Mouse (Mus musculus) ES-E14 (cell line): ENCODE results near the gene Zfp719. TPM values are rescaled to one million over a fixed set of nuclear protein-coding genes. Genes with fewer than 3 reads are reported as not detected.
A peak's percentile ranks its signal among the peaks of the same experiment; 100 is the strongest.

ENCODE experiments used
- DNase-seq: peaks from one replicate; pipeline ENCODE4 v3.0.0-alpha.2; 2013; ENCODE audit warnings: low read depth, low spot score
- H3K27ac ChIP-seq: 2 replicates; pipeline ENCODE4 v1.5.1; 2012; ENCODE audit warnings: low read depth, mild to moderate bottlenecking, low read length, moderate library complexity, mixed read lengths; ENCODE audit not compliant: poor library complexity, insufficient read depth, severe bottlenecking
- H3K36me3 ChIP-seq: 2 replicates; pipeline ENCODE4 v1.6.1; 2012; ENCODE audit warnings: mild to moderate bottlenecking, low read length, moderate library complexity, mixed read lengths; ENCODE audit not compliant: control insufficient read depth, poor library complexity, insufficient read depth, severe bottlenecking
- H3K4me1 ChIP-seq, 2 experiments: fragments of 150-350 bp in 1 of 2; sonication (generic) in 1 of 2; 2 replicates each; pipeline ENCODE4 v1.6.1; 2012; ENCODE audit warnings: low read length in 2 of 2, mild to moderate bottlenecking in 1 of 2, mixed read lengths in 1 of 2; ENCODE audit not compliant: control insufficient read depth in 2 of 2, insufficient read depth in 2 of 2, poor library complexity in 1 of 2
- H3K4me3 ChIP-seq, 2 experiments: fragments of 150-350 bp in 1 of 2; sonication (generic) in 1 of 2; 2 replicates each; pipeline ENCODE4 v1.5.1; 2012; ENCODE audit warnings: low read length in 2 of 2, low read depth in 1 of 2, mild to moderate bottlenecking in 1 of 2, mixed read lengths in 1 of 2; ENCODE audit not compliant: insufficient read depth in 1 of 2, poor library complexity in 1 of 2, severe bottlenecking in 1 of 2
- H3K9ac ChIP-seq: 2 replicates; pipeline ENCODE4 v1.6.1; 2012; ENCODE audit warnings: low read depth, mild to moderate bottlenecking, low read length, mixed read lengths; ENCODE audit not compliant: poor library complexity, insufficient read depth, severe bottlenecking
- H3K9me3 ChIP-seq: fragments of 150-350 bp; sonication (generic); 2 replicates; pipeline ENCODE4 v1.6.1; 2012; ENCODE audit warnings: low read depth, mild to moderate bottlenecking, low read length; ENCODE audit not compliant: control insufficient read depth, insufficient read depth
- CHD2 ChIP-seq: IDR thresholded peaks from 2 replicates; pipeline ENCODE4 v1.6.1; 2014; ENCODE audit warnings: mild to moderate bottlenecking, low read depth, low read length, inconsistent platforms
- HCFC1 ChIP-seq: IDR thresholded peaks from 2 replicates; pipeline ENCODE4 v1.6.1; 2012; ENCODE audit warnings: low read length, inconsistent platforms, borderline replicate concordance; ENCODE audit not compliant: insufficient read depth
- MAFK ChIP-seq: IDR thresholded peaks from 2 replicates; pipeline ENCODE4 v1.6.1; 2014; ENCODE audit warnings: mild to moderate bottlenecking, low read depth, low read length, inconsistent platforms; ENCODE audit not compliant: insufficient read depth
- ZC3H11A ChIP-seq: IDR thresholded peaks from 2 replicates; pipeline ENCODE4 v1.6.1; 2012; ENCODE audit warnings: low read depth, mild to moderate bottlenecking, inconsistent platforms, low read length, borderline replicate concordance
- ZNF384 ChIP-seq: IDR thresholded peaks from 2 replicates; pipeline ENCODE4 v1.6.1; 2012; ENCODE audit warnings: low read depth, low read length, inconsistent platforms
- in situ Hi-C, 2 experiments: fragments of 600-800 bp; cut with MboI; formaldehyde crosslinking; loops; one replicate each; pipeline ENCODE4 v1.15.1; 2025; ENCODE audit warnings: low sequenced_read_pairs in 2 of 2, inconsistent platforms in 1 of 2; ENCODE audit not compliant: unreplicated experiment in 2 of 2
- total RNA-seq: library from RNA; depleted of rRNA; stranded (reverse); fragments of 300-350 nt; gene quantifications from 2 replicates; pipeline ENCODE4 v1.2.3, GENCODE M21; 2012

Gene Zfp719
- total RNA-seq, 1 experiment, result 9.9 TPM

DNA sequence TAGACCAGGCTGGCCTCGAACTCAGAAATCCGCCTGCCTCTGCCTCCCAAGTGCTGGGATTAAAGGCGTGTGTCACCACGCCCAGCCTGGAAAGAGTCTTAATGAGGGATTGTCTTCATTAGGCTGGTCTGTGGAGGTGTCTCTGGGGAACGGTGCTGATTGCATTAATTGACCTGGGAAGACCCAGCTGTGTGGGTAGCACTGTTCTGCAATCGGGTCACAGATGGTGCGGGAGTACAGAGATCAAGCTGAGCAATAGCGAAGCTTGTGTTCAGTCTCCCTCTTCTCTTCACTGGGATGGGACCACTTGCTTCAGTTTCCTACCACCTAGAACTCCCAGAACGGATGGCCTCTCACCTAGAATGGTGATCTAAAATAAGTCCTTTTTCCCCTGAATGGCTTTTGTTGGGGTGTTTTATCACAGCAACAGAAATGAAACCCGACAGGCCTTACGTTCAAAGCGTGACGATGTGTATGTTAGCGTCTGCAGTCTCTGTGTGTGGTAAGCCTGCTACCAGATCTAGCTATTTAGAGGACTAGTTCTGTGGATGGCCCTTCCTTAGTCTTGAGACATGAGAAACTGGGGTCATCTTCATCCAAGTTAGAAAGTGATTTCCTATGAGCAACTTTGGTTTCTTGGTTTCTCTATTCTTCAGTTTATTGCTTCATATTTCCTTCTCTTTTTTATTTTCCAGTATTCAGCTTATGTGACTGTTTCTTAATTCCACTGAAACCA, 34.6 kb downstream of the Zfp719 start:
- Histone ChIP-seq H3K9me3 (no peaks in the 10 kb centered on the region), H3K36me3 (peaks cover 44% of the 10 kb centered on the region), H3K9ac (no peak overlapping the region), H3K4me3 (no peak overlapping the region), H3K4me1 (peaks cover 0 to 3% of the 10 kb centered on the region in 2 experiments; a peak in 2 of 4 replicates), H3K27ac (no peak overlapping the region)
- TF ChIP-seq HCFC1, result no peak
- no peak for TF ChIP-seq ZNF384
- no peak for TF ChIP-seq MAFK
- no peak for TF ChIP-seq ZC3H11A
- TF ChIP-seq CHD2, result no peak
- in situ Hi-C loops, result no loop called here
- no peak for DNase-seq

DNA sequence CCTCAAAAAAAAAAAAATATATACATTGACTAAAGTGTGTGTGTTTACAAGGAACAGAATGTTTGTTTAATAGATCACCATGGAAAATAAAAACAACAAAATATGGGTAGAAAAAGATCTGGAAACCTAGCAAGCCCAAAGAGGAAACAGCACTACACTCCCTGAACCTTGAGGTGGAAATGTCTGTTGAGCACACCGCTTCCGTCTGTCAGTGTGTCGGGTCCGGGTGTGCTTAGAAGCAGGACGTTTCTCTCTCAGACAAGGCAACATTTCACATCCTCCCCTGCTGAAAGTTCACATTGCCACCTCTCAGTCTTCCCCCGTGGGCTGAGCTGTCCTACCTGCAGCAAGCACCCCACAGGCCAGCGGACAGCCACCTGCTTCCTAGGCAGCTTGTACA, 43.5 kb downstream of the Zfp719 start:
- in situ Hi-C loops, result no loop called here
- no peak for DNase-seq
- peaks cover 5% of the 10 kb centered on the region for H3K36me3 ChIP-seq

DNA sequence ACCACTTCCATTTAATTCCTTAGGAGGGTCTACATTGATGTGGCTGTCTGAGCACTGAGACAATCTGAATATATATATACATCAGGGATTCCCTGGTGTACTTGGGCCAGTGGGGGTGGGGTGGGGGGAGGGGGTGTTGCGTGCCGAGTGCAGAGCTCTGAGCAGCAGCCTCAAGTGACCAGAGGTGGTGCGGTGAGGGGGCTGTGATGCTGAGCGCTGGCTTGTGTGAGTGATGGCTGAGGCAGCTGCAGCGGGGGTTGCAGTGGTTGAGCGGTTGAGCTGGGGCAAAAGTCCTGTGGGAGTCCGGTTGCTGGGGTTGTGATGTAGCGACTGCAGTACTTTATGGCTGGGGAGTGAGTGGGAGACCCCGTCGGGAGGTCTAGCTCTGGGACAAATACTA, 44.4 kb downstream of the Zfp719 start:
- Histone ChIP-seq H3K4me1 (peaks cover 0 to 3% of the 10 kb centered on the region in 2 experiments; a peak in 2 of 4 replicates), H3K36me3 (peaks cover 5% of the 10 kb centered on the region), H3K27ac (no peak overlapping the region; the same call in 1 of the 2 replicates), H3K9ac (peak overlapping the region; percentile 75), H3K4me3 (peak overlapping the region; percentile 60 to 69), H3K9me3 (no peaks in the 10 kb centered on the region)
- TF ChIP-seq ZC3H11A, result no peak
- in situ Hi-C loops, result no loop called here
- DNase-seq, result no peak

More for the DNA sequence above, 43.5 kb downstream of the Zfp719 start:
- Histone ChIP-seq H3K9me3 (no peaks in the 10 kb centered on the region), H3K4me3 (no peak overlapping the region), H3K4me1 (peaks cover 0 to 3% of the 10 kb centered on the region in 2 experiments; a peak in 2 of 4 replicates), H3K9ac (no peak overlapping the region), H3K27ac (no peak overlapping the region)
- no peak for TF ChIP-seq ZNF384
- no peak for TF ChIP-seq HCFC1
- TF ChIP-seq ZC3H11A, result no peak
- TF ChIP-seq CHD2, result no peak
- no peak for TF ChIP-seq MAFK

DNA sequence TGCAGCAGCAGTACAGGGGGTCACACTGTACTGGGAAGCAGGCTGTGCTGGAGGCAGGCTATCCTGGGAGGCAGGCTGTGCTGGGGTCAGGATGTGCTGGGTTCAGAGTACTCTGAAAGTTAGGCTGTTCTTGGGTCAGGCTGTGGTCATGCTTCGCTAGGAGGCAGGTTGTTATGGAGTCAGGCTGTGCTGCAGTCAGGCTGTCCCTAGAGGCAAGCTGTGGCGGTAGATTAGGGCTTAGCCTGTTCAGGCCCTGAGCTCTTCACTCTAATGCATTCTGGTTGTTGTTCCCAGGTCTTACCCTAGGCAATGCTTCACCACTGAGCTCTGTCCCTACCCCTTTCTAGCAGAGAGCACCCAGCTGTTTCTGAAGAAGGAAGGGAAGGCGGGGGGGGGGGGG, 45.7 kb downstream of the Zfp719 start:
- peaks cover 0 to 3% of the 10 kb centered on the region in 2 experiments; a peak in 2 of 4 replicates for H3K4me1 ChIP-seq
- H3K4me3 ChIP-seq, result no peak overlapping the region
- no peak overlapping the region for H3K27ac ChIP-seq
- in situ Hi-C loops, result no loop called here
- DNase-seq, result no peak
- no peaks in the 10 kb centered on the region for H3K36me3 ChIP-seq
- no peak for TF ChIP-seq ZNF384
- TF ChIP-seq MAFK, result no peak
- no peak for TF ChIP-seq ZC3H11A
- TF ChIP-seq HCFC1, result no peak
- no peak for TF ChIP-seq CHD2
- H3K9ac ChIP-seq, result 0 out of 2 replicates have a peak overlapping the region, but pooled peaks have one; percentile 19
- H3K9me3 ChIP-seq, result no peaks in the 10 kb centered on the region

DNA sequence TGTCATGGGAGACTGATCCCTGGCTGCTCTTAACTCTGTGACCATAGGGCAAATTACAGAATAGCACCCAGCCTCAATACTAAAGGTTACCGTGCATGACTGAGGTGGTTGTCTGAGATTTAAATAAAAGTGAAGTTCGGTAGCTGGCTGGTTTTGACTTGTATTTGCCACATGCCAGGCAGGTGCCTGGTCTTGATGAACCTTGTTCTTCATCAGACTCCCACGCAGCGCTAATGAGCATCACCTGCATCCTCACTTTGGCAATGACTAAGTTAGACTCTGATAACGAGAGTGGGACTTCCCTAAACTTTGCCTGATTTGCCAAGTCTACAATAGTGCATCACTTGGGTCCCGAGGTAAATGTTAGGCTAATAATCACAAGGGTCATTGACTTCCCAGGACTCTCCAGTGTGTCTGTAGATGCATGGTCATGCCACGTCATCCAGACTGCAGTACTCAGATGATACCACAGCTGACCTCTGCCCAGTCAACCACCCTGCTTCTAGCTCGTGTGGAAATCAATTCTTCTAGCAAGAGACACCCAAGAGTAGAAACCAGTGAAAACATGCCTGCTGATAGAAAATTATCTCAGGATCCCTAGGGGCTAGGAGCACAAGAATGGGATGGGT, 46.5 kb downstream of the Zfp719 start:
- H3K4me3 ChIP-seq, result no peak overlapping the region
- TF ChIP-seq ZC3H11A, result no peak
- TF ChIP-seq HCFC1, result no peak
- no peak for TF ChIP-seq MAFK
- no peak for TF ChIP-seq ZNF384
- TF ChIP-seq CHD2, result no peak
- DNase-seq, result no peak
- no peak overlapping the region for H3K9ac ChIP-seq
- in situ Hi-C loops, result no loop called here
- H3K27ac ChIP-seq, result no peak overlapping the region
- no peaks in the 10 kb centered on the region for H3K9me3 ChIP-seq
- H3K36me3 ChIP-seq, result no peaks in the 10 kb centered on the region
- peaks cover 0 to 3% of the 10 kb centered on the region in 2 experiments; a peak in 2 of 4 replicates for H3K4me1 ChIP-seq
